Mouse (Mus musculus) gastrocnemius, postnatal 36 days (tissue): ENCODE measurements around the gene Amotl1. TPM values are rescaled to one million over a fixed set of nuclear protein-coding genes. Genes with fewer than 3 reads are reported as not detected.

ENCODE experiments used
- DNase-seq, 2 experiments: peaks; one replicate each; pipeline ENCODE4 v3.0.0; 2022
- intact Hi-C: fragments of 180-260 bp; cut with DNase I; formaldehyde crosslinking; loops from one replicate; pipeline ENCODE4 v1.15.1; 2025
- total RNA-seq, 2 experiments: library from RNA; stranded (reverse); gene quantifications; 2 replicates each; pipeline ENCODE4 v1.2.3; 2021

Gene Amotl1
- total RNA-seq, 2 experiments from 2014 or later = 276 to 313 TPM

DNA sequence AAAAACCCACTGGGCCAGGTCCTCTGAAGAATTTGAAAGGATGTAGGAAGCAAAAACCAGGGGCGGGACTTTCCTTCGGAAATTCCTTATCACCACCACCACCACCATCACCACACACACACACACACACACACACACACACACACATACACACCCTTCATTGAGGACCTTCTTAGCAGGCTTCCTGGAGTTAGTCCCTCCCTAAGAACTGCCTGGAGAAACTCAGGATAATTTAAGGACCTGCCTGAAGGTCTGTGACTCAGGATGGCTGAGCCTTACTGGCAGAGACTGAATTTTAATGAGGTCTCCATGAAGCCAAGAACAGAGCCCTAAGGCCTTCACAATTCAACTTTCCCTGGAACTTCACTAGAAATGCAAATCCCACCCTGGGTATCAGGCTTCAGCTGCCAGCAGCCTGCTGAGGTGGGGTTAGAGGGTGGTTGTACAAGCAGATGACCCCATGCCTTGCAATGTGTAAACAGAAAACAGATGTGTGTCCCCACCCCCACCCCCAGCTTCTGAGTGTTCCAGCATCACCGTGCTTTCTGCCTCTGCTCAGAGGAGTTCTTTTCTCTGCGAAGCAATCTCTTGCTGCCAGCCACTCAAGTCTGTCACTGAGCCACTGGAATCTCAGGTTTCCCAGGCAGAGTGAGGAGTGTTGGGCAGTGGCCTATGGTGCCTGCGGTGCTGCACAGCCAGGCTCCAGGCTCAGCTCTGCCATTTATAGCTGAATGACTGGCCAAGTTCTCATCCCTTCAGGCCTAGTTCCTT lies 2.4 kb downstream of the Amotl1 start:
- intact Hi-C loops = no loop called here
- peak; percentile 33 to 43 for DNase-seq

- intact Hi-C loops = no loop called here
- no peak for DNase-seq
Observed at GRCm38 (mm10) chr9:14641310-14642067, 3.4 kb downstream of the Amotl1 start.

DNA sequence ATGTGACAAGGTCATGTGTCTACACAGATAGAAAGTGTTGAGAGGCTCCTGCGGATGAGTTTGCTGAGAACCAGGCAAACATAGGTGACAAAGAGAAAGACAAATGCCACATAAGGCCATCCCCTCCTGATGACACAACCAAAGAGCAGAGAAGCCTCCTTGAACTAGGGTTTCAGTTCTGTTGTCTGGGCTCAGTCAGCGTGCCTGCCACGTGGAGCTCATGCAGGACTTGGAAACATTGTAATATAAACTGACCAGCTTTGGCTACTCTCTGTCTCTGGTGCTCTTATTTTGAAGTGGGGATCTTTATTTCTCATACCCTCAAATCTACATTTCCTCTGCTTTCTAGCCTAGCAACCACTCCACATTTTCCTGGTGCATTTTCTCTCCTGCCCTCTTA lies 8.6 kb downstream of the Amotl1 start:
- intact Hi-C loops = no loop called here
- DNase-seq = no peak

DNA sequence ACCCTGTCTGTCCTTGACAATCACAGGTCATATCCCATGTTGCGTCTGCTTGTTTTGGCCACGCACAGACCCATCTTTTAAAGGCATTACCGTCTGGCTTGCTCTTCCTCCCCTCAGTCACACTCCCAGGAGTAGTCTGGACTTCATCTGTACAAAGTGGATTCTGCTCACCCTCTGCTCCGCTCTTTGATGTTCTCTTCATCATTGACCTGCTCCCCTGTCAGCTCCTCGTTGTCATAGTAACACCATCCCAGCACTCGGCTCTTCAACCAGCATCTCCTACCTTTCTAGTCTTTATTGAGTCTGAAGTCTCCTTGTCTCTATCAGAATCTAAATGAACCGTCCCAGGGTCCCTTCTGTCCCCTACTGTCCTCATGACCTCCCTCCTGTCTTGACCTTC lies 9.3 kb downstream of the Amotl1 start:
- intact Hi-C loops = no loop called here
- DNase-seq = no peak

GRCm38 (mm10) chr9:14634155-14634554 lies 10.7 kb downstream of the Amotl1 start:
- no peak for DNase-seq
- intact Hi-C loops = no loop called here

- intact Hi-C loops = no loop called here
Observed at GRCm38 (mm10) chr9:14632365-14633163, 12.3 kb downstream of the Amotl1 start.

GRCm38 (mm10) chr9:14631729-14632128 lies 13.1 kb downstream of the Amotl1 start:
- intact Hi-C loops = no loop called here
- DNase-seq = peak in 1 of 2 experiments; percentile 63

More at GRCm38 (mm10) chr9:14632365-14633163, 12.3 kb downstream of the Amotl1 start:
- no peak for DNase-seq

- no peak for DNase-seq
- intact Hi-C loops = no loop called here
Observed at GRCm38 (mm10) chr9:14627525-14627924, 17.3 kb downstream of the Amotl1 start.

DNA sequence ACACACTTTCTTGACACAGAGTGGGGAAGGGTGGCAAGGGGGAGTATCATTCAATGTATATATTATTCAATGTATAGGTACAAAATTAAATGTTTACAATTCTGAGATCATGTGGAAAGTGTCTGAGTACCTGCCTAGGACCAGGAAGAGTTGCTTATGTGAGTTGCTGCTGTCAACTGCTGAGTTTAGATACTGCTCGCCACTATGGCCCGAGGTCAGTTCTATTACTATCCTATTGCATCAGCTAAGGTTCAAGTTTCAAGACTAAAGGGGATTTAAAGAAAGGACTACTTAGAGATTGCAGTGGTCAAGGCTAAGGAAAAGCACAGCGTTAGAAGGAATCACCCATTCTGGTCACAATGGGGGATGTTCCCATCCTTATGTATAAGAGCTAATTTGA lies 18.9 kb downstream of the Amotl1 start:
- DNase-seq = no peak
- intact Hi-C loops = no loop called here

- DNase-seq = peak; percentile 84 to 89
- intact Hi-C loops = no loop called here
Observed at GRCm38 (mm10) chr9:14625024-14625423, 19.8 kb downstream of the Amotl1 start.

GRCm38 (mm10) chr9:14623928-14624327 lies 20.9 kb downstream of the Amotl1 start:
- no peak for DNase-seq
- intact Hi-C loops = no loop called here

- intact Hi-C loops = no loop called here
- DNase-seq = peak in 1 of 2 experiments; percentile 71
Observed at GRCm38 (mm10) chr9:14623250-14623649, 21.6 kb downstream of the Amotl1 start.

GRCm38 (mm10) chr9:14622848-14623247 lies 22.0 kb downstream of the Amotl1 start:
- no peak for DNase-seq
- intact Hi-C loops = no loop called here

- intact Hi-C loops = no loop called here
- DNase-seq = no peak
Observed at GRCm38 (mm10) chr9:14620107-14620506, 24.7 kb downstream of the Amotl1 start.

DNA sequence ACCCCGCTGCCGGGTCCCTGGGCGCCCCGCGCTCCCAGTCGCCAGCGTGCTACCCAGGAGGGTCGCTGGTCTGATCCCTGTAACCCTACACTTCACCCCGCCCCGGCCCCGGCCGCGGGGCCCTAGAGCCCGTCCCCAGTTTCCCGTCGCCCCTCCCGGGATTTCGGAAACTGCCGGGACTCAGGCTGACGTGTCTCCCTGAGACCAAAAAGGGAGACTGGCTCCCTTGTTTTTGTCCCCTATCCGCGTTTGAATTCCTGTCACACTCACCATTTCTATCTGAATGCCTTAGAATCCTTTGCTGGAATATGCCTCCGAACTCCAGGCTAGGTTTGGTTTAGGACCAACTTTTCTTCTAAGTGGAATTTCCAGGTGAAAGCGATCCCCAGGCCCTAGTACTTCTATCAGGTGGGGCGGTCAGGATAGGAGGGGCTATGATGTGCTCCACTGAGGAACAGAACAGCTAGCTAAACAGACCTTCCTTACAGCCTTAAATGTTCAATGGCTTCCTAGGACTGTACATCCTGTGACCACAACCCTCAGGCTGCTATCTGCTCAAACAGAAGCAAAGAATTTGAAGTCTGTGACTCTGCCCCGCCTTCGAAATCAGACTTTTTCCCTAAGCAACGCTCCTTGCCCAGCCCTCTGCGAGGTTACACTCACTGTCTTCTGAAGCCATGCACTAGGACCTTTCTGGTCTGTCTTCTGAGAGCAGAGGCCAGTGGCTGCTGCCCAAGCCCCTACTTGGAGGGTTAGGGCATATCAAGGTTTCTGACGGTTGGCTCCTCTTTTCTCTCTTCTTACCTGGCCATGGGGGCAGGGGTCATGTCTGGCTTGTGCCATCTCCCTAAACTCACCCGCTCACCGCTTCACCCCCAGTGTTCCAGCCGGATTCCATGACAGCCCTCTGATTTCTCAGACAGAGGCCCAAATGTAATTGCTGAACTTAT lies 29.6 kb downstream of the Amotl1 start:
- peak; percentile 59 to 63 for DNase-seq
- intact Hi-C loops = no loop called here

DNA sequence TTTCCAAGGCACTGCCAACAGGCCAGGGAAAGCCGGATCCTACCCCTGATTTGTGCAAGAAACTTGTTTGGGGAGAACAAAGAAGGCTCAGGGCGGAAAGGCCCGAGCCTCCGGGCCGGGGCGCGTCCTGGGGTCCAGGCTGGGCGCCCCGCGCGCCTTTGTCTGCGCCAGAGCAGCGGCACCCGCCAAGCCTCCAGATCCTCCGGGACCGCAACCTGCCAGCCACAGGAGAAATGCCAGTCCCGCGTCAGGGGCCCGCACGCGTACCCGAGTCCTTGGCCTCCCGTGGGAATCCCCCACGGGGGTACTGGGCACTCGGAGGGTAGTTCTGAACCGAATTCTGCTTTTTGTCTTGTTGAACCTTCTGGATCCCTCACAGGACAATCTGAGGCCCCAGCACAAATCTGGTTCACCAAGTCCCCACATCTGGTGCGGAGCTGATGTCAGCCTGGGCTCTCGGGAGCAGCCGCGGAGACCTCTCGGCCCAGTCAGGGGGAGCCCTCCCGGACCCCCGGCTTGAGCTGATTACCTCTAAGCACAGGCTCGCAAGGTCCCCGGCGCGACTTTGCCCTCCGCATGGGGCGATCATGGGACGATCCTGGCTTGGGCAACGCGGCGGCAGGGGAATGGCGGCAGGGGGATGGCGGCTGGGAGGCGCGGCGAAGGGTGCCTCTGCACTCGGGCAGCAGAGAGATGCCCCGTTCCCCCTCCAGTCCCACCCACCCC lies 30.5 kb downstream of the Amotl1 start:
- intact Hi-C loops = no loop called here
- DNase-seq = peak; percentile 33 to 55

GRCm38 (mm10) chr9:14613308-14614204 lies 31.3 kb downstream of the Amotl1 start:
- intact Hi-C loops = no loop called here
- no peak for DNase-seq

DNA sequence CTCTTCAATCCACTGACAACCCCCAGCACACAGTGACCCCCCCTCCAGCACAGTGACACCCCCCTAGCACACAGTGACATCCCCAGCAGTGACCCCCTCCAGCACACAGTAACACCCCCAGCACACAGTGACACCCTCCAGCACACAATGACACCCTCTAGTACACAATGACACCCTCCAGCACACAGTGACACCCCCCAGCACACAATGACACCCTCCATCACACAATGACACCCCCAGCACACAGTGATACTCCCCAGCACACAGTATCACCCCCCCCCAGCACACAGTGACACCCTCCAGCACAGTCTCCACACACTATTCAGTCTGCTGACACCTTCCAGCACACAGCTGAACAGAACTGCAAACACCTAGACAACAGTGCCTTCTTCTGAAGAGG lies 32.3 kb downstream of the Amotl1 start:
- DNase-seq = no peak
- intact Hi-C loops = no loop called here
